Mouse (Mus musculus): Measurements from ENCODE around the gene Pygo1. TPM values are rescaled to one million over a fixed set of nuclear protein-coding genes. Genes with fewer than 3 reads are reported as not detected.

Pygo1 gene
- total RNA-seq (2015) (not detected in 2 replicates), total RNA-seq (2017) (0.03 TPM in 1 of 2 replicates, not detected in the other)

- no peak for ATAC-seq (replicated peaks; ENCODE audit: poor library complexity)
Observed at GRCm38 (mm10) chr9:72925021-72925934, at the start of gene Pygo1. Gene Pygo1 (plus strand): TSS chr9:72925645.

- no peak for ATAC-seq (replicated peaks; ENCODE audit: poor library complexity)
Observed at GRCm38 (mm10) chr9:72875878-72876277, 49.6 kb upstream of the Pygo1 start.

GRCm38 (mm10) chr9:72877905-72878304 is 47.5 kb upstream of the Pygo1 start:
- ATAC-seq (replicated peaks; ENCODE audit: poor library complexity) = peak; percentile 26

GRCm38 (mm10) chr9:72878656-72879055 is 46.8 kb upstream of the Pygo1 start:
- no peak for ATAC-seq (replicated peaks; ENCODE audit: poor library complexity)

- ATAC-seq (replicated peaks; ENCODE audit: poor library complexity) = no peak
Observed at GRCm38 (mm10) chr9:72879601-72880000, 45.8 kb upstream of the Pygo1 start.

GRCm38 (mm10) chr9:72880225-72880960 is 45.1 kb upstream of the Pygo1 start:
- no peak for ATAC-seq (replicated peaks; ENCODE audit: poor library complexity)

- ATAC-seq (replicated peaks; ENCODE audit: poor library complexity) = no peak
Observed at GRCm38 (mm10) chr9:72881026-72881768, 44.2 kb upstream of the Pygo1 start.

GRCm38 (mm10) chr9:72883940-72884339 is 41.5 kb upstream of the Pygo1 start:
- ATAC-seq (replicated peaks; ENCODE audit: poor library complexity) = peak; percentile 87

GRCm38 (mm10) chr9:72889777-72890176 is 35.7 kb upstream of the Pygo1 start:
- ATAC-seq (replicated peaks; ENCODE audit: poor library complexity) = peak; percentile 54; the same call in 1 of the 2 replicates

- ATAC-seq (replicated peaks; ENCODE audit: poor library complexity) = no peak
Observed at GRCm38 (mm10) chr9:72890499-72891085, 34.9 kb upstream of the Pygo1 start.

GRCm38 (mm10) chr9:72892761-72893160 is 32.7 kb upstream of the Pygo1 start:
- no peak for ATAC-seq (replicated peaks; ENCODE audit: poor library complexity)

- ATAC-seq (replicated peaks; ENCODE audit: poor library complexity) = 0 out of 2 replicates have a peak, but pooled peaks have one; percentile 34
Observed at GRCm38 (mm10) chr9:72894796-72895352, 30.6 kb upstream of the Pygo1 start.

GRCm38 (mm10) chr9:72902057-72902456 is 23.4 kb upstream of the Pygo1 start:
- no peak for ATAC-seq (replicated peaks; ENCODE audit: poor library complexity)

- peak; percentile 98 for ATAC-seq (replicated peaks; ENCODE audit: poor library complexity)
Observed at GRCm38 (mm10) chr9:72902611-72903010, 22.8 kb upstream of the Pygo1 start.

- no peak for ATAC-seq (replicated peaks; ENCODE audit: poor library complexity)
Observed at GRCm38 (mm10) chr9:72906693-72907103, 18.7 kb upstream of the Pygo1 start.

GRCm38 (mm10) chr9:72911381-72911780 is 14.1 kb upstream of the Pygo1 start:
- ATAC-seq (replicated peaks; ENCODE audit: poor library complexity) = no peak

- ATAC-seq (replicated peaks; ENCODE audit: poor library complexity) = no peak
Observed at GRCm38 (mm10) chr9:72913551-72913950, 11.9 kb upstream of the Pygo1 start.

GRCm38 (mm10) chr9:72915728-72916127 is 9.7 kb upstream of the Pygo1 start:
- peak; percentile 63 for ATAC-seq (replicated peaks; ENCODE audit: poor library complexity)

- no peak for ATAC-seq (replicated peaks; ENCODE audit: poor library complexity)
Observed at GRCm38 (mm10) chr9:72923068-72923467, 2.4 kb upstream of the Pygo1 start.

- no peak for ATAC-seq (replicated peaks; ENCODE audit: poor library complexity)
Observed at GRCm38 (mm10) chr9:72925935-72926258, 452 bp downstream of the Pygo1 start.

Measured in megakaryocyte progenitor cell, adult 5-6 weeks (primary cell).